Mouse (Mus musculus) monocyte, adult 2 months (primary cell): Measurements from ENCODE around the gene Rtl8a.
A peak's percentile ranks its signal among the peaks of the same experiment; 100 is the strongest.
"Not testable (repeated sequence)": the region's sequence is repeated elsewhere in the genome, so short reads cannot be mapped to it uniquely, and the experiment has no call there.

Source experiments
- DNase-seq, 2 experiments: peaks; one replicate each; pipeline ENCODE4 v3.0.0; 2022; ENCODE audit warnings: low spot score in 2 of 2, low read depth in 1 of 2

Rtl8a gene

DNA sequence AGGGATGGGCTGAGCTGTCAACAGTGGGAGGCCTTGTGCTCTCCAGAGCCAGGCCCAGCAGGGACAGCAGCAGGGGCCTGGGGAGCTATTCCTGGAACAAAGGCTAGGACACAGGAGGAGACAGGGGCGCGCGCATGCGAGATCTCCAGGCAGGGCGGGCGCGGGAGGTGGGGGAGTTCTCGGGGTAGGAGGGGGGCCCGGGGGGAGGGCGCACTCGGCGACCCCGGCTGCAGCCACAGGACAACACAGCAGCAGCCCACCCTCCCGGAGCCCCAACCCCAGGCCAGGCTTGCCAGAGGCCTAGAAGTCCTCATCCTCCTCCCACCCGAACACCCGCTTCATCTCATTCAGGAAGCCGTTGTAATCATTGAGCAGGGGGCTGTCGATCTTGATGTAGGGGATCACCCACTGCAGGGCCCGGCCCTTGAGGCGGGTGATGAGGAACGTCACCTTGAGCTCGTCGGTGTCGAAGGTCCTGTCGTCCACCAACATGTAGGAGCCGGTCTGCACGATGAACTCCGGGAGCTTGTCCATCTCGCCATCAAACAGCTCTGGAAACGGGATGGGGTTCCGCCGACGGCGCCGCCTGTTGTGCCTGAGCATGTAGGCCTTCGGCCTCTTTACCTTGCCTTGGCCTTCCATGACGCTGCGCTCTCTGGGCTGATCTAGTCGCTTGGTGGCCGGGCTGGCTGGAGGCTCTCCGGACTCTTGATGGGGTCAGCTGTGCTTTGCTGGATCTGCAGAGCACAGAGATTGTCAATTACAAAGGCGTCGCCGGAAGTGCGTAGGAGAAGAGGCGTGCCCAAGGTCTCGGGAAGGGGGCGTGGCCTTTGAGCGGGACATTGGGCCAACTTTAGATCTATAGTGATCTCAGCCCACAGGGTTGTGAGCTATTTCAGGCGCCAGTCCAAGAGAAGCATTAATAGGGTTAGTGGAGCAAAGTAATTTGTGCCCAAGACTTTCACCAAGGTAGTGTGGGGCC is at the start of gene Rtl8a:
Gene Rtl8a, minus strand, starts transcription at position 703 of the 982 bp plus-strand sequence.
- peak; percentile 3 to 31 for DNase-seq

DNA sequence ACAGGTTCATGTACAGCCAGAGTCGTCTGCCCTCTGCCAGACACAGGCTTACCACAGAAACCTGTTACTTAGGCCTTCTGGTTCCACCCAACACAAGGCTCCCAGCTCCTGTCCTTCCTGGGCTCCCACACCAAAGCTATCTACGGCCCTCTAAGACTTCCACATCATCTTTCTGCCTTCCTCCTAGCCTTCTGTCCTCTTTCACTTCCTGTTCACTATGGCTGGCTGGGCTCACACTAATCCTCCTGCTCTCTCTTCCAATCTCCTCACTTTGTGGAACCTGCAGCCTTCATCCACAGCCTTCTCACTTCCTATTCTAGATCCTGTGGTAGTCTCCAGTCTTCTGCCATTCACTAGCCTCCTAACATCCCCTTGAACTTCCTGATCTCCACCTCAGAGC is 49.7 kb upstream of the Rtl8a start:
- no peak for DNase-seq

DNA sequence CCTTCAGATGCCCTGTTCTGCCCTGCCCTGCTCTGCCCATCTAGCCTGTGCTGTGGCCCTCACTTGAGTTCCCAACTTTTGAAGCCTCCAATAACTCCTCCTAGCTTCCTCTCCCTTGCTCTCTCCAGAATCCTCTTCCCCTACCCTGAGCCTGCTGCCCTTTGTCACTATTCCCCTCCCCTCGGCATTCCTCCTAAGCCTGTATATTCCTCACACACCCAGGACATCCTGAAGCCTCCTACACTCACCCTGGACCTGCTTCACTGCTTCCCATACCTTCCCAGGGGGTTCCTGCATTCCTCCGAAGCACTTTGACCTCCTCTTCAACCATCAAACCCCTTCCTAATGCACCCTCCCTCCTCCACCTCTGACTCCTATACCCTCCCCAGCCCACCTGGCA is 48.6 kb upstream of the Rtl8a start:
- no peak for DNase-seq

DNA sequence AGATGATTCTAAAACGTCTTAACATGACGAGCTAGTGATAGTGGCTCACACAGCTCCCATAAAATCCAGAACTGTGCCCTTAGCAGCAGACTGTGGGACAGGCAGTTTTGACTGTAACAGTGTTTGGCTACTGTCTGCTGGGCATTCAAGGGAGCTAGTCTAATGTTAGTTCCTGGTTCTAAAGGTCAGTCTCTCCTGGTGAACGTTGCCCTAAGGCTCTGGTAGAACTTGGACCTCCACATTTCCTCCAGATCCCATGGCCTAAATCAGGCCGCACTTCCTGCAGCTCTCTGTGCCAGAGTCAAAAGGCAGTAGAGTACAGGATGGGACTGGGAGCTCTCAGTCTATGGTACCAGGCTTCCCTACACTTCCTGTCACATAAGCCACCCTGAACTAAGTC is 41.2 kb upstream of the Rtl8a start:
- DNase-seq = not testable (repeated sequence)

DNA sequence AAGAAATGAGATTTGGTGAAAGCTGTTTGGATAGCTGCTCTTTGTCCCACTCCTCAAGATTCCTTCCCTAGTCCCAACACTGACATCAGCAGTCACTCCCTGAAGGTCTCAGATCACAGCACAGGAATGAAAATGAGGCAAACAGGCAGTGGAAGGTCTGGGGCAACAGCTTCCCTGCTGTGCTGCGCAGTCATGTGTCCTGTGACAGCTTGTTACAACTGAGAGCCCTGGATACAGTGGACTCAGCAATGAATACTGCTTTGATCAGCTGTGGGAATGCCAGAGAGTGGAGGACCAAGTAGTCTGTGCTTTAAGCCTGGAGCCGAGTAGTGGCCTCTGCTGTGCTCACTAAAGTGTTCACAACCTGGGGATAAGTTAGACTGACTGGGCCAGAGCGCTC is 39.2 kb upstream of the Rtl8a start:
- DNase-seq = not testable (repeated sequence)

DNA sequence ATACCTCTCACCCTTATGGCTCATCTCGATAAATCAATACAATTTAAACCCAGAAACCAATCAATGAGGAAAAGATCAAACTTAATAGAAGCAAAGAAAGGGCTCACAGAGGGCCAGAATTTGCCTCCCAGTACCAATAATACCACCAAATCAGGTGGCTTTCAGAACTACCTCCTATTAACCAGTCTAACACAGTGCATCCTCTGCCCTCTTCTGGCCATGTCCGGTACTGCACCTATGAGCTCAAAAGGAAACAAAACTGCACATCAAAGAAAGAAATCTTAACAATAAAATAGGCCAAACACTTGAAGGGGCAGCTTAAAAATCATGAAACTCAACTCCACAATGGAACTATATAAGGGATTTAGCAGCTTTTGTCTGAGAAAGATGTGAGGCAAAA is 33.5 kb upstream of the Rtl8a start:
- peak in 1 of 2 experiments; percentile 13 for DNase-seq

DNA sequence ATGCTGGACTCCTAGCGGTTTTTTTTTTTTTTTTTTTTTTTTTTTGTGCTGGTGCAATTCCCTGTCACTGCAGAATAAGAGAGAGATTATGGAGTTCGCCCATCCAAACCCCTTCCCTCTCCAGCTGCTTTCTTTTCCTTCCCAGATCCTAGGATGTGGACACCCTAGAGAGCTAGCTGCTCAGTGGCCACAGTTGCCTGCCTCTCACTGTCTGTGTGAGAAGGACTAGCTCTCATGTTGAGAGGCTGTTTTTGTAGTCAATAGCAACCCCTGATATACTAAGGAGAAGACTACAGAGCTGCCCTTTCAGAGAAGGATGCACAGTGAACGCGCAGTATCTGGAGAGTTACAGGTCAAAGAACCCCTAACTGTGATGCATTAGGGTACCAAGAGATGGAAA is 27.2 kb upstream of the Rtl8a start:
- DNase-seq = not testable (repeated sequence)

DNA sequence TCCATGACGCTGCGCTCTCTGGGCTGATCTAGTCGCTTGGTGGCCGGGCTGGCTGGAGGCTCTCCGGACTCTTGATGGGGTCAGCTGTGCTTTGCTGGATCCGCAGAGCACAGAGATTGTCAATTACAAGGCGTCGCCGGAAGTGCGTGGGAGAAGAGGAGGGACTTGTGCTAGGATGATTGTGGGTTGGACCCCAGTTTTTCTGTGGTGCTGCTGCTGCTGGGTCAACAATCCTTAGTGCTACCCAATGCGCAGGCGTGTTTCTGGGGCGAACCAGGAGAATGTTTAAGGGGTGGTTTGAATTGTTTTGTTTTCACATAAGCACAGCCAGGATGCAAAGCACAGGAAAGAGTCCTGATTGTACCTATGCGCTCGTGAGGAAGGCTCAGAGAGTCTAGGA is 26.8 kb upstream of the Rtl8a start, which contains the start of gene Rtl8b:
Gene Rtl8b, minus strand, starts transcription at position 115 of the 400 bp plus-strand sequence.
- DNase-seq = peak; percentile 2 to 26

DNA sequence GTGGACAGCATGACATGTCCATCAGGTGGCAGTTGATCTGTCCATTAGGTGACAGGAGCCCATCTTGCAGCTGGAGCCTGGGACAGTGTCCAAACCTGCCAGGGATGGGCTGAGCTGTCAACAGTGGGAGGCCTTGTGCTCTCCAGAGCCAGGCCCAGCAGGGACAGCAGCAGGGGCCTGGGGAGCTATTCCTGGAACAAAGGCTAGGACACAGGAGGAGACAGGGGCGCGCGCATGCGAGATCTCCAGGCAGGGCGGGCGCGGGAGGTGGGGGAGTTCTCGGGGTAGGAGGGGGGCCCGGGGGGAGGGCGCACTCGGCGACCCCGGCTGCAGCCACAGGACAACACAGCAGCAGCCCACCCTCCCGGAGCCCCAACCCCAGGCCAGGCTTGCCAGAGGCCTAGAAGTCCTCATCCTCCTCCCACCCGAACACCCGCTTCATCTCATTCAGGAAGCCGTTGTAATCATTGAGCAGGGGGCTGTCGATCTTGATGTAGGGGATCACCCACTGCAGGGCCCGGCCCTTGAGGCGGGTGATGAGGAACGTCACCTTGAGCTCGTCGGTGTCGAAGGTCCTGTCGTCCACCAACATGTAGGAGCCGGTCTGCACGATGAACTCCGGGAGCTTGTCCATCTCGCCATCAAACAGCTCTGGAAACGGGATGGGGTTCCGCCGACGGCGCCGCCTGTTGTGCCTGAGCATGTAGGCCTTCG is 26.2 kb upstream of the Rtl8a start:
- DNase-seq = not testable (repeated sequence)

DNA sequence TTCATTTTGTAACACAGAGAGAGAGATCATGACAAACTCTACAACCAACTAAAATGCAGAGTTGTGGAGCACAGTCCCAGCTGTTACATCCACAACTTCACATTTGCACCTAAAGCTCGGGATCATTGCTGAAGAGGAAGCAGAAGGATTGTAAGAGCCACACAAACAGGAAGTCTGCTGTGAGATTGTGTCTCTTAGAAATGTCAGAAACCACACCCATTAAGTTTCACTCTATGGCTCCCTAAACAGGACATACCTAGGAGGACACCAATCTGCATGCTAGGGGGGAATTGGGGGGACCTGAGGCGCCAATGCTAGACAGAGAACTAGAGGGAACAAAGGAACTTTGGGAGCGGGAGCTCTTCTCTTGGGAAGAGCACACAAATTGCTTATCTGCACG is 9.4 kb upstream of the Rtl8a start:
- DNase-seq = not testable (repeated sequence)

DNA sequence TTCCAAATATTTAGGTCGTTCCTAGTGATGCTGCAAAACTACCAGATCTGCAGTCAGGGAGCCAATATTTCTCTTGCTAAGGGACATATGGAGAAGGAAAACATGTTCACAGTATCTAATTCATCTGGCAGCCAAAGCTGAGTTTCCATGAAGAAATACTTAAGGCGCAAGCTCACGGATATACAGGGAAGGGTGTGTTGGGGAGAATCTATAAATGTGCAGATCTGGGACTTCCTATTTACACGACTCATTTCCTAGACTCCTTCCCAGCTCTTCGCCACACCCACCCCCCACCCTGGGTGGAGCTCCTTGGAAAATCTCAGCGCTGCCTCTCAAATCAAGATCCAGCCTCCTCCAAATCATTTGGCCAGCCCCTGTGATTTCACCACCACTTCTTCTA is 2.4 kb upstream of the Rtl8a start:
- DNase-seq = no peak

DNA sequence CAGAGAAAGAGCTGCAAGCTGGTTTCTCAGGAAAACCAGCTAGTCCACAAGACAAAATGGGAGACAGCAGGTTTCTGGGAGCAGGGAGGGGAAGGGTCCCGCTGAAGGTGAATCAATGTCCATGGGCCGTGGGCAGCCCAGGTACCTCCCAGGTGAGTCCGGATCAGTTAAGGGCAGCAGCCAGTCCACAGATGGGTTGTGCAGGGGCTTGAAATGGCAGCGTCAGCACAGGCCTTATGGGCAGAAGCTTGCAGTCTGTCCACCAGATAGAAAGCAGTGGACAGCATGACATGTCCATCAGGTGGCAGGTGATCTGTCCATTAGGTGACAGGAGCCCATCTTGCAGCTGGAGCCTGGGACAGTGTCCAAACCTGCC is 890 bp downstream of the Rtl8a start:
- DNase-seq = not testable (repeated sequence)

DNA sequence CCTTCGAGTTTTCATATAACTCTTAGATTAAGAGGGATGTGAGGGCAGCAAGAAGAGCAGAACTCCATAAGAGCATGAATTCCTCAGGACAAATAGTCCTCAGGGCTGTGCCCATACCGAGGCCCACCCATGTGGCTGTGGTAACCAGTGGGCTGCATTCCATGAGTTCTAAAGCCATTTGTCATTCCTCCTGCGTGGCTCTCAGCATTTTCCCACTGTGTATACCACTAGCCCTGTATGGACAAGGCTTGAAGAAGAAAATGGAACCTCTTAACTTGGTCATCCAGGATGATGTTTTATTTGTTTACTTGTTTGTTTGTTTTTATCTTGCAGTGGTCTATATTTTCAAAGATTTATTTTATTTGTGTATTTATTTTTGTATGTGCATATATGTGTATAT is 5.4 kb downstream of the Rtl8a start:
- not testable (repeated sequence) for DNase-seq

DNA sequence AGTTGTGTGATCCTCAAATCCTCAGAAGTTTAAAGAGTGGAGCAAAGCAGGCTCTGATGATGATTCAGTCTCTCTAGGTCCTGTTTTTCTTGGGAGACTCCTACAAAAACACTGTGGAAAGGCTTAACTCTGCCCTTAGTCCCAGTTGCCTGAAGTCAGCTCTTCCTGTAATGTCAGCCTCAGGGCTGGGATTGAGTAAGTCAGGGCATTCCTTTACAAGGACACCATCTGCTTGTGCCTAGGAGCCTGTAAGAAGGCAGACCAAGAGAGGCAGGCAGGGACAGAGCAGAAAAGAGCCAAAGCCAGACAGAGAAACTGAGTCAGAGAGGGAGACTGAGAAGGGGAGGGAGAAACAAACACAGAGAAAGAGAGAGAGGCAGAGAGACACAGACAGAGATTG is 32.1 kb downstream of the Rtl8a start:
- DNase-seq = not testable (repeated sequence)

DNA sequence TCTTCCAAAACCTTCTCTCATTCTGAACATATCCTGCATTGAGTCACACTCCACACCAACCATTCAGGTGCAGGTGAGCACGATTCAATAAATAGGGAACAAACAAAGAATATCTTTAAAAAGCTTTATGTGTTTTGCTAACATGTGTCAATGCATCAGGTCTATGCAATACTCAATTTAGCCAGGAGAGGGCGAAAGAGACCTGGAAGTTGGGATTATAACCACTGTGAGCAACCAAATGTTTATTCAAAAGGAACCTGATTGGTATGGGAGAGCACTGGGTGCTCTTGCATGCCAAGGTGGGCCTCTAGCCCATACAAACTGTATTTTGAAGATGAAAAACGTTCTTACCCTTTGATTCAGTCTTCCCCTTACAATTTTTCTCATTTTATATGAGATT is 32.9 kb downstream of the Rtl8a start:
- peak in 1 of 2 experiments; percentile 19 for DNase-seq

DNA sequence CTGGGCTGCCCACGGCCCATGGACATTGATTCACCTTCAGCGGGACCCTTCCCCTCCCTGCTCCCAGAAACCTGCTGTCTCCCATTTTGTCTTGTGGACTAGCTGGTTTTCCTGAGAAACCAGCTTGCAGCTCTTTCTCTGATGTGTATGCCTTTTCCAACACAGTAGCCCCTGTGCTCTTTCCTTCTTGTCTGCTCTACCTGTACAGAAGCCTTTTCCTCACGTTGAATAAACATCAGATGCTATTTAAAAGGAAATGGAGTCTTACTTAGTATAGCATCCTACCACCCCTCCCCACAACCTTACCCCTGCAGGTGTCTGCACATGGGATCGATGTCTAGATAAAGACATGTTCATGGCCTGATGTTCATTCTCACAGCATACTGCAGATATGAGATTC is 34.6 kb downstream of the Rtl8a start, which contains the start of gene Gm14597:
Gene Gm14597, minus strand, starts transcription at position 101 of the 400 bp plus-strand sequence.
- DNase-seq = not testable (repeated sequence)

DNA sequence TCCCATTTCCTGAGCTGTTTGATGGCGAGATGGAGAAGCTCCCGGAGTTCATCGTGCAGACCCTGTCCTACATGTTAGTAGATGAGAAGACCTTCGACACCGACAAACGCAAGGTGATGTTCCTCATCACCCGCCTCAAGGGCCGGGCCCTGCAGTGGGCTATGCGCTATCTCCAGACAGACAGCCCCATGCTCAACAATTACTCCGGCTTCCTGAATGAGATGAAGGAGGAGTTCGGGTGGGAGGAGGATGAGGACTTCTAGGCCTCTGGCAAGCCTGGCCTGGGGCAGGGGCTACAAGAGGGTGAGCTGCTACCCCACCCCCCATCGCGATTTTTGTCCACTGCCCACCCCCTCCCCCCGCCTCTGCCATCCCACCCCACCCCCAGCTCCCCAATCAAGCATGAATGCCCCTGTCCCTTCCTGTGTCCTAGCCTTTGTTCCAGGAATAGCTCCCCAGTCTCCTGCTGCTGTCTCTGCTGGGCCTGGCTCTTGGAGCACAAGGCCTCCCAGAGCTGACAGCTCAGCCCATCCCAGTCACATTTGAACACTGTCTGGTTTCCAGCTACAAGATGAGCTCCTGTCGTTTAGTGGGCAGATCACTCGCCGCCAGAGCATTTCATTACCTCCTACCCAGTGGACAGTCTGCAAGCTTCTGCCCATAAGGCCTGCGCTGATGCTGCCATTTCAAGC is 35.2 kb downstream of the Rtl8a start:
- no peak for DNase-seq

DNA sequence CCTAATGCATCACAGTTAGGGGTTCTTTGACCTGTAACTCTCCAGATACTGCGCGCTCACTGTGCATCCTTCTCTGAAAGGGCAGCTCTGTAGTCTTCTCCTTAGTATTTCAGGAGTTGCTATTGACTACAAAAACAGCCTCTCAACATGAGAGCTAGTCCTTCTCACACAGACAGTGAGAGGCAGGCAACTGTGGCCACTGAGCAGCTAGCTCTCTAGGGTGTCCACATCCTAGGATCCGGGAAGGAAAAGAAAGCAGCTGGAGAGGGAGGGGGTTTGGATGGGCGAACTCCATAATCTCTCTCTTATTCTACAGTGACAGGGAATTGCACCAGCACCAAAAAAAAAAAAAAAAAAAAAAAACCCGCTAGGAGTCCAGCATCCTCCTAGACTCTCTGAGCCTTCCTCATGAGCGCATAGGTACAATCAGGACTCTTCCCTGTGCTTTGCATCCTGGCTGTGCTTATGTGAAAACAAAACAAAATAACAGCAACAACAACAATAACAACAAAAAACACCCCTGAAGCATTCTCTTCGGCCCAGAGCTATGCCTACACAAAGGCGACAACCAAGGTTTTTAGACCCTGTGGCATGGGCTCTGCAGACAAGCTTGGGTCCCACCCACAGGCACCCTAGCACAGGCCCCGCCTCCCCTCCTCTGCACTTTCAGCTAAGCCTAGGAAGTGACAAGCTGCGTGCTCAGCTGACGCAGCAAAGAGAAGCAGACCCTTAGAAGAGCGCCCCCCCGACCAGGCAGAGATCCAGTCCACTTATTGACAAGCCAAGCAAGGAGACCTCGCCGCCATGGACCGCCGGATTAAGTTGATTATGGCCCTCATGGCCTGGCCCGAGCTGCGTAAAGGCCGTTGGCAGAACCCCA is 36.0 kb downstream of the Rtl8a start, which contains the start of gene Rtl8c:
Gene Rtl8c, plus strand, starts transcription at position 791 of the 880 bp plus-strand sequence.
- DNase-seq = no peak

DNA sequence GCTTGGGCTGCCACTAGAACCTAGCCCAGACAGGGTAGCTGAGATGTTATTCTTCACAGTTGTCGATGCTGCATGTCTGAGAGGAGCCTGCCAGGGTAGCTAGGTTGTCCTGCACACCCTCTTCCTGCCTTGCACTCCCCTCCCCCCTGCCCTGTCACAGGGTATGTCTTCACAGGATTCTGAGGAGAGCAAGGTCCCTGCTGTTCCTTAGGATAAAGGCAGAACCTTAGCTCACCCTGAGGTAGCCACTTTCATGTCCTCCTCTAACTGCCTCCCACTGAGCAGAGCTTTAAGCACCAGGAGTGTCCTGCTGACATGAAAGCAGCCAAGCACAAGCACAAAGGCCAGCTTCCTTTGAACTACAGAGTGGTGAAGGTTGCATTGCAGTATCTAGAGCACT is 37.3 kb downstream of the Rtl8a start:
- not testable (repeated sequence) for DNase-seq

DNA sequence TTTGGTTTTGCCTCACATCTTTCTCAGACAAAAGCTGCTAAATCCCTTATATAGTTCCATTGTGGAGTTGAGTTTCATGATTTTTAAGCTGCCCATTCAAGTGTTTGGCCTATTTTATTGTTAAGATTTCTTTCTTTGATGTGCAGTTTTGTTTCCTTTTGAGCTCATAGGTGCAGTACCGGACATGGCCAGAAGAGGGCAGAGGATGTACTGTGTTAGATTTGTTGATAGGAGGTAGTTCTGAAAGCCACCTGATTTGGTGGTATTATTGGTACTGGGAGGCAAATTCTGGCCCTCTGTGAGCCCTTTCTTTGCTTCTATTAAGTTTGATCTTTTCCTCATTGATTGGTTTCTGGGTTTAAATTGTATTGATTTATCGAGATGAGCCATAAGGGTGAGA is 43.5 kb downstream of the Rtl8a start:
- not testable (repeated sequence) for DNase-seq
